Mouse (Mus musculus) adrenal gland, adult 8-10 months (tissue): ENCODE results near the gene Phf21a. TPM values are rescaled to one million over a fixed set of nuclear protein-coding genes. Genes with fewer than 3 reads are reported as not detected.

Source experiments
- DNase-seq: peaks from one replicate; pipeline ENCODE4 v3.0.0; 2022
- total RNA-seq, 4 experiments: library from RNA; stranded (reverse); gene quantifications; 2 replicates each; pipeline ENCODE4 v1.2.4; 2022

Phf21a gene
- total RNA-seq, 4 experiments from 2014 or later = 65.0 to 107 (median 75.6) TPM

GRCm38 (mm10) chr2:92301849-92302607 lies 209.1 kb downstream of the Phf21a start:
- DNase-seq = no peak

DNA sequence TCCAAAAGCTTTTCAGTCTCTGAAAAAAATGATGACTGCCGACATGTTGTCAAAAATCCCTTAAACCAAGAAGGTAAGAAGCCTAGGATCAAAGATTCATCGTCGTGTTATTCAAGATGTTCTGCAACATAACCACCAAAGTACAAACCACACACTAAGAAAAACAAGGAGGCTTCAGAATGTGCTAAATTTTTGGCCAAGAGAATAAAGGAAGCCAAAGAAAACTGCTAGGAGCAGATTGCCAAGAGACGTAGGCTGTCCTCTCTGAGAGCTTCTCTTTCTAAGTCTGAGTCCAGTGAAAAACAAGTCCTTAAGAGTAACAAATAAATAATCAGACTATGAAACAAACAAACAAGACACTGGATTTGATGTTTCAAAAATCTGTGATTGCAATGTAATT lies 219.6 kb downstream of the Phf21a start:
- DNase-seq = no peak

- no peak for DNase-seq
Measured at GRCm38 (mm10) chr2:92314031-92314430, 221.1 kb downstream of the Phf21a start.

- no peak for DNase-seq
Measured at GRCm38 (mm10) chr2:92316652-92317051, 223.7 kb downstream of the Phf21a start.

DNA sequence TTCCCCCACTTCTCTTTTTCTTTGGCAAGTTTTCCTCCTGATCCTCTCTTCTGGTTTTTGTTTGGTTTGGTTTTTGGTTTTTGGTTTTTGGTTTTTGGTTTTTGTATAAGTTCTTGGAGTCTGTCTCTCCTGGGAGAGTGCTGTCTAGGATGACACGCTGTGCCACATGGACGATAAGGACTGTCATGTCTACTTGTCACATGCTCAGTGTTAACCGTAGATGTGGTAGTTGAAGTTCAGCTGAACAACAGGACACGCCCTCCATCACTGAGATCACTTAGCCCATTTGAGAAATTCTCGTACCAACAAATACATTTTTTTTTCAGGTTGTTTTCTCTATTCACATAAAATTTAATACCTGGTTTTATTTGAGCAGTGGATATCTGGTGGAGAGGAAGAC lies 224.3 kb downstream of the Phf21a start:
- no peak for DNase-seq

GRCm38 (mm10) chr2:92322669-92323068 lies 229.8 kb downstream of the Phf21a start:
- no peak for DNase-seq

DNA sequence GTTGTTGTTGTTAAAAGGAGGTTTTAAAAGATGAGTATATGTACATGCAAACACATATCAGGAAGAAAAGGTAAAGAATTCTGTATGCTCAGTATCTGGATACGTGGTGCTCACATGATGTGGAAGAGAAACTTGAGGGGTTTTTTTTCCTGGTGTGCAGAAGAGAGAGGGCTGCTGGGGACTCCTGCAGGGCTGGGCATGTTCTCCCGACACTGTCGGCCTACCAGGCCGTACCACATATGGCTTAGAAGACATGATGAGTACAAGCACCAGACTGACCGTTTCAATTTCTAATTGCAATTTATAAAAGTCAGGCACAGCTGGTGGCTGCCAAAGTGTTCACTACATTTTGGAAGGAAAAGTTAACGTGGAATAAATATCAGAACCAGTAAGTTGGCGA lies 232.8 kb downstream of the Phf21a start:
- no peak for DNase-seq

DNA sequence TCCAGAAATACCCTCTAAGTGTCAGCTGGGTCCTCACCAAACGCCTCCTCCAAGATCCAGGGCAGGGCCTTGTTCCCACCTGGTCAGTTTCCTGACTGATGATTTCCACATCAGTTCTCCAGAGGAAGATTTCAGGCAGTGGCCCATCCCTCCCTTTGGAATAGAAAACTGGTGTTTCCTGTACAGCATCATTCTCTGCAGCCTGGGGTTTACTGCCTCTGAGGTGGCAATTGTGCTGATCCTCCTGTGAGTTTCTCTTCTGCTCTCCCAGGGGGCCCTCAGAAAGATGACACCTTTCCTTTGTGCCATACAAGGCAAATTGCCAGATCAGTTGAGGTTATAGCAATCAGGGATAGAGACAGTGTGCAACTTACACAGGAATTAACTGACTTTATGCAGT lies 233.3 kb downstream of the Phf21a start:
- no peak for DNase-seq

DNA sequence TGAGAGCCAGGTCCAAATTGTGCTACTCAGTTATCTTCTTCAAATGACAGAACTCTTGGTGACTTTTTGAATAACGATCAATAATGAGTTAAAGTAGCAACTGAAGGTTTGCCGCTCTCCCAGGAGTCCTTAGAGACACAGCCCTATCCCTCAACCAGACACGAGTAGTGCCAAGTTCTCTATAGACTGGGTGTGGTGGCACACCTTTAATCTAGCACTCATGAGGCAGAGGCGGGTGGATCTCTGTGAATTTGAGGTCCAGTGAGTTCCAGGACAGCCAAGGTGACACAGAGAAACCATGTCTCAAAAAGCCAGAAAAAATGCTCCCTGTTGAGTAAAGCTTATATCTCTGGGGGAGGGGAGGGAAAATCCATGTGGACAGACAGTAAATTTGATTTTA lies 234.7 kb downstream of the Phf21a start:
- no peak for DNase-seq

DNA sequence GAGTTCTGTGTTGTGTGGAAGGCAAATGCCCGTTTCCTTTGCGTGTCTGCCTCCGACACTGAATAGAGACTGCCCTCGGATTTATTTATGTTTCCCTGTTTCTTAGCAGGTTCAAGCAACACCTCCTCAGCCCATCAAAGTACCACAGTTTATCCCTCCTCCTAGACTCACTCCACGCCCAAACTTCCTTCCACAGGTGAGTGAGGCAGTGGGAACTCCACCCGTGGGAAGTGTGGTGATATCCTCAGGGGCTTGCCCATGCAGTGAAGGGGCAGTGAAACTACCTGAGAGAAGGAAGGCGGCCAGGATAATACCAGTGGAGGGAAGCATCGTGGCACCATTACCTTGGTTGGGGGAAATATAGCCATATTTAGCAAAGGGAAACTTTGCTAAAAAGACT lies 235.3 kb downstream of the Phf21a start:
- no peak for DNase-seq

DNA sequence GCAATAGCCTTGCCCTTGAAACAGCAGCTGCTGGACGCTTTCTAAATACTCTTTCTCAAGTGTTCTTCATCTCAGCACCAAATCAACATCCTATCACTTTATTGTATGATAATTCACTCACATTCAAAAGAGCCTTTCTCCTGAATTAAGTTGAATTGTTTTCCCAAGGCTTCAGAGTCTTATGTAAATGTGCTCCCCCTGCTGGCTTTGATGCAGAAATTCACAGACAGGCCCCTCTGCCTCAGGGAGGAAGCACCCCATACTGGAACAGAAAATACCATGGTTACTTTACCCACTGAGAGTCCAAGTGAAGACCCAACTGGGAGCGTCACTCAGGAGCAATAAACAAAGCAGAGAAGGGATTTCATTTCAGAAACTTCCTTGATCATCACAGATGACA lies 237.9 kb downstream of the Phf21a start:
- no peak for DNase-seq

GRCm38 (mm10) chr2:92331410-92331809 lies 238.5 kb downstream of the Phf21a start:
- DNase-seq = no peak

DNA sequence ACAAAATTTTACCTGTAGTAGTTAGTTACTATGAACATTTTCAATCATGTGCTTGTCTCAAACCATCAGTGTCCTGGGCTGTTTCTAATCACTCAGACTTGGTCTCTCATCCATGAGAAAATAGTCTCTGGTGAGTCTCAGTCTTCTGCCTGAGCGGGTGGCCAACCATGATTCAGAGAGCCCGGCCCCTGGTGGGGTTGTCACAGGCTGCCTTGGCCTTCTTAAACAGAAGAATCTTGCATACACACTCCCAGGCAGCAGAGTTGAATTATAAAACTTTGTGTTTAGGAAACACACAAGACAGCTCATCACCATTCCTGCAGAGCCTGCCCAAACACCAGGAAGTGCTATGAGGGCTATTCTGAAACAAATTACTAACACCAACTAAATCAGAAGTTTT lies 239.0 kb downstream of the Phf21a start:
- DNase-seq = no peak

- DNase-seq = no peak
Measured at GRCm38 (mm10) chr2:92342418-92342817, 249.5 kb downstream of the Phf21a start.

GRCm38 (mm10) chr2:92347191-92347590 lies 254.3 kb downstream of the Phf21a start:
- no peak for DNase-seq

GRCm38 (mm10) chr2:92349589-92350425 lies 256.9 kb downstream of the Phf21a start:
- DNase-seq = peak; percentile 91

DNA sequence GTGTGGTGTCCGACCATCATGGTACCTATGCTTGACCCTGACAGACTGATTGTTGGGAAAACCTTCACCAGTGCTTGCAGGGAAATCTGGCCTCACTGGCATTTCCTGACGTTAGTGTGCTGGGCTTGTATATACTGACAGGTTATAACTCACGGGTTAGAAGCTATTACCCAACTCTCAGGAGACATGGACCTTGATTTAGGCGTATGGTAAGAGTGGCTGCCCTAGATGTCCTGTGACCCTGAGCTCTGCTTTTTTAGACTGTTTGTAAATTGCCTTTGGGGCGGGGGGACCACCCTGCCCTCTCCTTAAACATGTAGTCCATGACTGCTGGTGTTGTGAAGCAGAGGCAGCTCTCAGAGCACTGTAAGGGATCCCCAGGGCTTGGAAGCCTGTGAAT lies 257.8 kb downstream of the Phf21a start:
- peak; percentile 75 for DNase-seq

DNA sequence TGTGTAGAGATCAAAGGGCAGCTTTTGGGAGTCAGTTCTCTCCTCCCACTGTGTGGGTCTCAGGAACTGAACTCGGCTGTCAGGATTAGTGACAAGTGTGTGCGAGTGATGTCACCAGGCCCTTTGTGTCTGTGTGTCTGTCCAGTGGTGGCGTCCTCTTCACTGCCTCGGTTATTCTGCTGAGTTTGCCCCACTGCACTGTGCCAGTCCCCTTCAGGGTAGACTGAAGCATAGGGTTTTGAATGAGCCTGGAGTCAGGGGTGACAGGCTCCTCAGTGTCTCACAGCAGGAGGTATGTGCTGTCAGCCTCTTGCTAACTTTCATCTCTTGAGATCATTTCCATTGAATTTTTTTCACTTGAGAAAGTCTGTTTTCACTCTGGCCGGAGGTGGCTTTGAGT lies 260.5 kb downstream of the Phf21a start:
- no peak for DNase-seq

DNA sequence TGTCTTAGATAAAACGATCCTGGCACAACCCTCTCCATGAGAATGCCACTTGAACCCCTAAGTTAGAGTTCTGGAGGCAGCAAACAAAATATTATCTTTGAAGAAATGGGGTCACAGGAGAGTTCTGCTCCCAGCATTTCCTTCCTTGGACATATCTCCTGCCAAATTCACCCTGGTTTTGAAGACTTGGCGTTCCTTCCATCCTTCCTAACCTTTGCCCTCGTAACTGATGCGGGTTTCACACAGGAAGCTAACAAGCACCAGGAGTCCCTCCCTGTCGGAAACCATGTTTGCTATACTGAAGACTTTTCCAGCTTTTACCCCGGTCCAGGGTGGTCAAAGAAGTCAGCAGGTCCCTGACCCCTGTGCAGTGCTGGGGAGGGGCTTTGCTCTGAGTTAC lies 261.3 kb downstream of the Phf21a start:
- no peak for DNase-seq

DNA sequence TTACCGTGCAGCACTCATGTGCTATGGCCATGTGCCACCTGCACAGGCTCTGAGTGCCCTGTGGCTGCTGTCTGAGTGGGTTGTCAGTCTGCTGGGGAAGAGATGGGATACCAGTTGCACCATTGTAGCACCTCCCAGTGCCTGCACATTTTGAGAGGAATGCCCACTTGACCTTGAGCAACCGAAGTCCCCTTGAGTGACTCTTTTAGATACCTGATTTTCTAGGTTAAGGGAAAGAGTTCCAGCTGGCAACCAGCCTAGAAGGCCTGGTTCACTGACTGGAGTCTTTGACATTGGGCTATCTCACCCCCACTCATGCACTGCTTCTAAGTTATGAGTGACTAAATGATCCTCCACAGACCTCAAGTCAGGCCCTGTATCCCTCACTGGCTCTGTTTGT lies 266.4 kb downstream of the Phf21a start:
- DNase-seq = no peak

DNA sequence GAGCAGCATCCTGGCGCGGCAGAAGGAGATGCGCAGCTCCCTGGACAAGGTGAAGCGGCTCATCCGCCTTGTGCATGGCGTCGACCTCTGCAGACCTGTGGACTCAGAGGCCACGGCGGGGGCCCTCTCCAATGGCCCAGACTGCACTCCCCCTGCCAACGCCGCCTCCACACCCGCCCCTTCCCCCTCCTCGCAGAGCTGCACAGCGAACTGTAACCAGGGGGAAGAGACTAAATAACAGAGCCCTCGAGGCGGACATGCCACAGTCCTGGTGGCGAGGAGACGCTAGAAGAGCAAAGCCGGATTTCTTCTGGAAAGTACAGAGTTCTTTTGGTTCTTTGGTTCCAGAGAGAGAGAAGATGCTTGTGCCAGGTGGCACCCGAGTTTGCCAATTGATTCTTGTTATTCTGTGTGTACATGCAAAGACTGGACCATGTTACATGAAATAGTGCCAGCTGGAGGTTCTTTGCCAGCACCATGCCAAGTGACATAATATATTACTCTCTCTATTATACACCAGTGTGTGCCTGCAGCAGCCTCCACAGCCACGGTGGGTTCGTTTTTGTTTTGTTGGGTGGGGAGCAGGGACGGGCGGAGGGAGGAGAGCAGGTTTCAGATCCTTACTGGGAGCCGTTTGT lies 267.4 kb downstream of the Phf21a start:
- no peak for DNase-seq

DNA sequence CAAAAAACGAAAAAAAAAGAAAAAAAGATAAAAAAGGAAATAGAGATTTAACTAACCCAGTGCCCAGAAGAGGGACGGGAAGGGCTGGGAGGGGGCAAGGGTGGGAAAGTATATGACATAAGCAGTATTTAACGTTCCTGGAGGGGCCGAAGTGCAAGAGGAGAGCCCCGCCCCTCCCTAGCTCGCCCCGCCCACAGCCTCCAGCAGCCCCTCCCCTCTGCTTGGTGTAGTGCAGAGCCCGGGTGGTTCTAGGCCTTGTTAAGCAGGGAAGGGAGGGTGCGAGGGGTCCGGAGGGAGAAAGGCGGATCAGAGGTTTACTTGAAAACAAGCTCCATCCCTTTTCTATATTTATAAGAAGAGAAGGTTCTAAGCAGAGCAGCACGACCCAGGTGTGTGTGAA lies 268.0 kb downstream of the Phf21a start:
- DNase-seq = no peak

- DNase-seq = no peak
Measured at GRCm38 (mm10) chr2:92361795-92362194, 268.9 kb downstream of the Phf21a start.
